Mouse (Mus musculus): Measurements from ENCODE around the gene Rfesd.

The Rfesd gene

DNA sequence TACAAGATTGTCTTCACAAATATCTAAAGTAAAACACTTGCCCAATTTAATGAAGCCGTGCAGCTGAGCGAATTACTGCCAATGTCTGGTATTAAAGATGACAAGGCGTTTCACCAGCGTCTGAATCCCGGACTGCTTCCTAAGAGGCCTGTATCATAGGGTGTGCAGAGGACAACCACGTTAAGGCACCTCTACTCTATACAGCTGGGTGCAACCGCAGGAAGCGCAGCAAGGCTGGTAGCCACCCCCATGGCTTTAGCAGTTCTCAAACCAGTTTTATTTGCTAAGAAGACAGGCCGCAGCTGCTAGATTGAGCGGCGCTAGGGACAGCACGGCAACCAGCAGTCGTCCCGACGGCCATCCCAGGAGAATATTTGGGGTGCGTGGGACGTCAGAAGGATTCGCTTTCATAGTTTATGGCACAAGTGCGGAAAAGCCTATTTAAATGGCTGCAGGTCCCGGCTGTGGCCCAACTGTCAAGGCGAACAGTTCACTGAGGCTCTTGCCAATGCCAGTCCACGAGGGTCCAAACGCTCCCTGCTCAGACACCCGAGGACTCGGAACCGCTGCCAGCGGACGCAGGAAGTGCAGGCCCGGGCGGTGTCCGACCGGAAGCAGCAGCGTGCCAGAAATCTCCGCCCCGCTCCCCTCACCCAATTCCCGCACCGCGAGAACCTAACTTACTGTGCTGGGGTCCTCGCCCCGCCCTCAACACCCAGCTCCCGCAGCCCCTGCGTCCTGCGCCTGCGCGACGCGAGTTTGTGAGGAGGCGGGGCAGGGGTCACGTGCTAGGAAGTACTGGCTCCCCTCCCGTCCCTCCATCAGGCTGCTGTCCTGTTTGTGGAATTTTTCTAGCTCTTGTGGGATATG lies at the start of gene Rfesd:
Gene Rfesd, minus strand, starts transcription at position 746 of the 870 bp plus-strand sequence.
- DNase-seq (ENCODE audit: low spot score in 2 of 2): peak; percentile 96 to 97

DNA sequence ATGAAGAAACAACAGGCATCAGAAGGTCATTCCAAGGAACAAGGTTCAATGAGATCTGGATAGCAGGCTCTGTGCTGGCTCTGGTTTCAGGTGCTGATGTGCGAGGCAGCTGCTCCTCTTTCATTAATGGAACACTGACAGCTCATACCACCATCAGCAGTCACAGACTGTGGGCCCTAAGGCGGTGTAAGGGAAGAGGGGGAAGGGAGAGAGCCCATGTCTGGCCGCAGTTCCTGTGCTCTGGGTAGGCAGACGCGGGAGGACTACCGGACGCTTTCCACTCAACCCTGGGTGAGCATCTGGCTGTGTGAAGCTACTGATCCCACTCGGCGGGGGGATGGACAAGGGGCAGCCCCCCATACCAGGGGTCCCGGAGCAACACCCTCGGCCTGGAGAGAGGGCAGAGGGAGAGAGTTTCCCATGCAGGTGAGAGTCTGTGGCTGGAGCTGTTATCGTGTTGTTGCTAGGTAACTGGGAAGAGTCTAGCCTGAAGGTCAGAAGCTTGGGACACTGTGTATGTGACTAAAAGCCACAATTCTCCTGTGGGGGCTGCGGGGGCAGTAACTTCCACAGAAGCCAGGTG lies 45.9 kb upstream of the Rfesd start:
- DNase-seq (ENCODE audit: low spot score in 2 of 2): no peak

GRCm38 (mm10) chr13:76063548-76063947 lies 45.0 kb upstream of the Rfesd start:
- DNase-seq (ENCODE audit: low spot score in 2 of 2): no peak

GRCm38 (mm10) chr13:76062569-76062968 lies 44.0 kb upstream of the Rfesd start:
- no peak for DNase-seq (ENCODE audit: low spot score in 2 of 2)

DNA sequence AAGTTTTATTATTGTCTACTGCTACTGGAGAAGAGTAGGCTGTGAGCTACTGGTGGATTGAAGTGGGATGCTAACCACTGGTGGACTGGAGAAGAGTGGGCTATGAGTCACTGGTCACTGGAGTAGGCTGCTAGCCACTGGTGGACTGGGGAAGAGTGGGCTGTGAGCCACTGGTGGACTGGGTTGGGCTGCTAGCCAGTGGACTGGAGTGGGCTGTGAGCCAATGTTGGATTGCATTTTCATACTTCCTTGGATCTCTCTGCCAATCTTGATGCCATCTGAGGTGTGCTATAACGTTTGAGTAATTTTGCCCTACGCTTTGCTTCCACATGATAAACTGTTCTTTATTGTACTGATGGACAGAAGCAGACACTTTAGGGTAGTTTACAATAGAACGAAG lies 43.6 kb upstream of the Rfesd start:
- no peak for DNase-seq (ENCODE audit: low spot score in 2 of 2)

DNA sequence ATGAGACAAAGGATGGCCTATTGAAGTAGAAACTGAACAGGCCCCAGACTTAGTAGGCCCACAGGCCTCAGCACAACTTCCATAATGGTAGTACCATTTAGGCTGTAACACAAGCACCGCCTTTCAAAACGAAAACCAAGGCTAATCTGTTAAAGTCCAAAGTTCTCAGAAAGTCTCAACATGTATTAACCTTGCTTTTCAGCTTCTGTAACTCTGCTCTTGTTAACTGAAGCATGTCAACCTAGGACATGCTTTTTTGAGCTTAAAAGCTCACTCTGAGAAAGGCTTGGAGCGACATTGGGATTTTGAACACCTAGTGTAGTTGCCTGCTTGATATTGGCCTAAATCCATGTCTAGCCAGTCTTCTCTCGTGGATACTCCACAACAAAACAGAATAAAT lies 41.1 kb upstream of the Rfesd start:
- no peak for DNase-seq (ENCODE audit: low spot score in 2 of 2)

GRCm38 (mm10) chr13:76057267-76058069 lies 38.9 kb upstream of the Rfesd start:
- no peak for DNase-seq (ENCODE audit: low spot score in 2 of 2)

- no peak for DNase-seq (ENCODE audit: low spot score in 2 of 2)
Observed at GRCm38 (mm10) chr13:76056896-76057266, 38.4 kb upstream of the Rfesd start, which contains the start of gene Gpr150. Gene Gpr150, minus strand, starts transcription at chr13:76056996.

DNA sequence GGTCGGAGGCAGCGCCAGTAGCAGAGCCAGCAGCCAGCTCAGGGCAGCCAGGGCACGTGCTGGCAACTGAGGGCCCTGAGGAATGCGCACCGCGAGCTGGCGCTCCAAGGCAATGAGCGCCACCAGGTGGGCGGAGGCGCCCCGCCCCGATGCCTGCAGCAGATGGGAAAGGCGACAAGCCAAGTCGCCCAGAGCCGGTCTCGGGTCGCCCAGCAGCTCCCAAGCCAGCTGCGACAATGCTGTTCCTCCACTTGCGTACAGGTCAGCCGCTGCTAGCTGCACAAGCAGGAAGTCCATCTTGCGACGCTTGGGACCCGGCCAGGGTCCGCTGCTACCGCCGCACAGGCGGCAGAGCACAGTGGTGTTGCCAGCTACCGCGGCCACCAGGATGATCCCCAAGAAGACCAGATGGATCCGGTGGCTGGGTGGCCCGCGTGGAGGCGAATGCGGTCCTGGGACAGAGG lies 37.8 kb upstream of the Rfesd start:
- peak; percentile 21 to 52 for DNase-seq (ENCODE audit: low spot score in 2 of 2)

DNA sequence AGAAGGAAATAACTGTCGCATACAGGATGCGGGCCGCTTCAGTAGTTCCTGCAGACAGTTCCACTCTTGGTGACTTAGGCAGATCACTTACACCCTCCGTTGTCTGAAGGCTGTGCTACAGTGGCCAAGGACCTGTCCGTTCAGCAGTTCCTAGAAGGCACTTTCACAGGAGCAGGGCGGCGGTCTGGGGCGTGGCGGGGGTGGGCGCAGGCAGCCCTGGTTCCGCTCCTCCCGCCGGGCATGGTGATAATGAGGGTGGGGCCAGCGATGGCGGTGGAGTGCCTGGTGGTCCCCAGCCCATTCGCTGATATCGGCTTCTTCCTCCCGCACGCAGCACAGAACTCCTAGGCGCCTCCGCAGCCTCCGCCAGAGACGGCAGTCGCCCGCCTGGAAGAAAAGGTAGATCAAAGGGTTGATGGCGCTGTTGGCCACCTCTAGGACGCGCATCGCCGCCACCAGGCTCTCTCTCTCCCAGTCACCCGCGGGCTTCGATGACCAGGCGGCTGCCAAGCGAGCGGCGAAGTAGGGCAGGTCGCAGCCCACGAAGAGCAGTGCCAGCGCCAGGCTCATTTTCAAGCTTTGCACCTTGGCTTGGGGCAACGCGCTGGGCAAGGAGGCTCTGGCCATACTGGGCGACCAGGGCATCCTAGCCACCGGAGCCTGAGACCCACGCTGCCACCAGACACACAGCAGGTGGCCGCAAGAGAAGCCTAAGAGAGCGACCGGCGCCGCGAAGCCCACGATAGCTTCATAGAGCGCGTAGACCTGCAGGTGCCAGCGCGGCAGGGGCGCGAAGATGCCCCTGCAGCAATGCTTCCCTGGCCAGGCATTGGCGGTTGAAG lies 37.1 kb upstream of the Rfesd start:
- peak in 1 of 2 experiments; percentile 6 for DNase-seq (ENCODE audit: low spot score in 2 of 2)

GRCm38 (mm10) chr13:76044971-76045370 lies 26.5 kb upstream of the Rfesd start:
- no peak for DNase-seq (ENCODE audit: low spot score in 2 of 2)

DNA sequence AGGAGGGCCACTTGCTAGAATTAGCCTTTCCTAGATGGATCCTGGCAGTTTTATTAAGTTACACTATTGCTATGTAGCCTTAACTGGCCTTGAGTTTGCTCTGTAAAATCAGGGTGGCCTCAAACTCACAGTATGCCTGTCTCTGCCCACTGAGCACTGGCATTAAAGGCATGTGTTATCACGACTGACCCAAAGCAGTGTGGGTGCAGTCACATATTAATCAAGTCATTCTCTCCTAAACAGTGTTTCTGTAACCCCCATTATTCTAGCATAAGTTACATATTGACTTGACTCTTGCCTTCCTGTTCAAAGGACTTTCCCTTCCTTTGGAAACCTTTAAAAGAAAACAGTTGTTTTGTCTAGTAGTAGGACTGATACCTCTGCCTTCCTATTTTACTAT lies 23.9 kb upstream of the Rfesd start:
- DNase-seq (ENCODE audit: low spot score in 2 of 2): no peak

GRCm38 (mm10) chr13:76024588-76024987 lies 6.1 kb upstream of the Rfesd start:
- no peak for DNase-seq (ENCODE audit: low spot score in 2 of 2)

GRCm38 (mm10) chr13:76021782-76022181 lies 3.3 kb upstream of the Rfesd start:
- DNase-seq (ENCODE audit: low spot score in 2 of 2): no peak

- DNase-seq (ENCODE audit: low spot score in 2 of 2): no peak
Observed at GRCm38 (mm10) chr13:76018844-76019400, 403 bp upstream of the Rfesd start.

DNA sequence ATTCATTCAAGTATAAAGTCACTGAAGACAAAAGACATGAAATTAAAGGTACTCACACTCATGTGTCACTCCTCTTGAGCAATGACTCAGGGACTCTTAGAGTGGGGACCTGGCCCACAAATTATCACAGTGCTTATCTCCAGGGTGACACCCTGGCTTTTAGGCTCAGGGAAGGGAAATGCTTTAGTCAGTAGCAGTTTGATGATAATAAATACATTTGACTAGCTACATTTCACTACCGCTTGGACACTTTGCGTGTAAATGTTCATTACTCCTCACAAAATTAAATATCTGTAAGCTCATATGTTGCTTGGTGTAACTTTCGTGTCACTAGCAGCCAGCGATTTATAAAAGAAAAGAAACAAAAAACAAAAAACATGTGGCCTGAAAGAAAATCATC lies 1.1 kb downstream of the Rfesd start:
- no peak for DNase-seq (ENCODE audit: low spot score in 2 of 2)

GRCm38 (mm10) chr13:76014511-76014910 lies 4.0 kb downstream of the Rfesd start:
- no peak for DNase-seq (ENCODE audit: low spot score in 2 of 2)

DNA sequence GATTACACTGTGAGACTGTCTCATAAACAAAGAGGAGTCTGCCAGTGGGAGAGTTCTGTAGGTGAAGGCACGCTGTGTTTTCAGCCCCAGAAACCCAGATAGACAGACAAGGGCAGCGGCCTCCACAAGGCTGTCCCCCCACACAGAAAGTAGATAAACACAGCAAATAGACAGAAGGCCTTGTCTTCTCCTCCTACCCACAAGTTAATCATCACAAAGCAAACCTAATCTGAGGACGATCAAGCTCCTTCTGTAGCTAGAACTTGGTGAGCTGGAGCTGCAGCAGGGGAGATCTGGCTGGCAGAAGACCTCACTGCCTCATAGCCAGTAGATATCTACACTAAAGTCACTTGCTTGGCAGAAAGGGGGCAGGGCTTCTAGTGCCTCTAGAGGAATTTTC lies 15.2 kb downstream of the Rfesd start:
- DNase-seq (ENCODE audit: low spot score in 2 of 2): no peak

GRCm38 (mm10) chr13:75992169-75993028 lies 26.1 kb downstream of the Rfesd start:
- DNase-seq (ENCODE audit: low spot score in 2 of 2): no peak

GRCm38 (mm10) chr13:75988096-75988495 lies 30.4 kb downstream of the Rfesd start:
- no peak for DNase-seq (ENCODE audit: low spot score in 2 of 2)
